Mouse (Mus musculus) c-Kit-negative CD71-positive TER-119-positive erythroid progenitor cells, embryonic 14.5 days (primary cell): Measurements from ENCODE around the gene Wfdc15a.
"Not testable (repeated sequence)": the region's sequence is repeated elsewhere in the genome, so short reads cannot be mapped to it uniquely, and the experiment has no call there.

Experiments used
- DNase-seq: peaks from one replicate; pipeline ENCODE4 v3.0.0-alpha.2; 2013; ENCODE audit warnings: low read depth, low spot score

Wfdc15a gene

DNA sequence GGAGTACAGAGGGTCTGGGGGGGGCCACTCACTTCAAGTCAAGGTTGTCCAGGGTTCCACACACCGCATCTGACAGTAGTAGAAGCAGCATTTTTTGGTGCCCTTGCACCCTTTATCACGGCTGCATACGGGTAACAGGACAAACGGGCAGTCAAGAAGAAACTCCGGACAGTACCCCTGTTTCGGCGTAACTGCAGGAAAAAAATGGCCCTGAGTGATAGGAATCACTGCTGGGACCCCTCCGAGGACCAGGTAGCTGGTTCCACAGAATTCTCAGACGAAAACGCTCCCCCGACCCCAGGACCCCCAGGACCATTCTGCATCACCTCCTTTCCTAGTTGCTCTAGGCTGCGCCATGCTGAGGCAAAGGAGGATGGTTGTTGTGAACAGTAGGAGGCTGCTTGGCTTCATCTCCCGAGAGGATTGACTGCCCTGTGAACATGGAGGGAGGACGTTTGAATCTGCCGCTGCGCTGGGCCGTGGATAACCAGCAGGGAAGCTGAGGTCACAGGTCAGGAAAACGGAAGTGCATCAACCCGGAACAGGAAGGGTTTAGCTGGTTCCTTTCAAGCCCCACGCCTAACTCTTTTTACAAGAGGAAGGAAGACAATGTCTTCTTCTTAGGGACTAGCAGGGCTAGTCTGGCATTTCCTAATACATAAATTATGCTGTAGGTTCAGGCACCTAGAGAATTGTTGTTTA, at the start of gene Wfdc15a:
Gene Wfdc15a, minus strand, starts transcription at position 505 of the 702 bp plus-strand sequence.
- no peak for DNase-seq

DNA sequence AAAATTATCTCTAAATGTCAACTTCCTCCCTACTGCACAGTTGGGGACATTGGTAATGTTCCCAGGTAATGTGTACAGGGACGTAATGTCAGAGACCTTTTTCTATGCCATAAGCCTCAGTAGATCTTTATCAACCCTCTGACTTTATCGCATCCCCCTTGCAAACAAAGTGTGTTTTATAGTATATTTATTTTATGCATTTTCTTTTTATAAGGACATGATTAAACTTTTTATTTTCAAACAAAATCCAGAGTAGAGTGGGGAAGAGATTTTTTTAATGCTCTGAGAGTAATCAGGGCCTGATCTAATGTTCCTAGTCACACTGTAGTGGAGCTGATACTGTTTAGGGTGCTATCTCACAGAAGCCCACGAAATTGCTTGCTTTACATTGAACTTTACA, 38.4 kb upstream of the Wfdc15a start, which contains the start of gene Svs2:
Gene Svs2, minus strand, starts transcription at position 101 of the 400 bp plus-strand sequence.
- no peak for DNase-seq

DNA sequence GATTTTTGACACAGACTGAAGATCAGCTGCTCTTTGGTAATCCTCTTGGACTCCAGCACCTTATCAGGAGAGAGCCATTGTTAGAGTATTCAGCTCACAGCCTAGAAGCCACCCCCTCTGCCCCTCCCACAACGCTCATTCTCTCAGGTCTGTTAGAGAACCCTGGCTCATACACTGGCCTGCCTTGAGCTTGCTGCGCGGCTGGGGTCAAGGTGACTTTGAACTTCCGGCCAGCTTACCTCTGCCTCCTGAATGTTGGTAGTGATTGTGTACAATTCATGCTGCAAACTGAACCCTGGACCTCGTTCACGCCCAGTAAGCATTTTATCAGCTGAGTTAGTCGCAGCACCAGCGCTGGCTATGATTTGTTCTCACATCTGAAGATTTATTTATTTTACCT, 32.7 kb upstream of the Wfdc15a start:
- DNase-seq = no peak

DNA sequence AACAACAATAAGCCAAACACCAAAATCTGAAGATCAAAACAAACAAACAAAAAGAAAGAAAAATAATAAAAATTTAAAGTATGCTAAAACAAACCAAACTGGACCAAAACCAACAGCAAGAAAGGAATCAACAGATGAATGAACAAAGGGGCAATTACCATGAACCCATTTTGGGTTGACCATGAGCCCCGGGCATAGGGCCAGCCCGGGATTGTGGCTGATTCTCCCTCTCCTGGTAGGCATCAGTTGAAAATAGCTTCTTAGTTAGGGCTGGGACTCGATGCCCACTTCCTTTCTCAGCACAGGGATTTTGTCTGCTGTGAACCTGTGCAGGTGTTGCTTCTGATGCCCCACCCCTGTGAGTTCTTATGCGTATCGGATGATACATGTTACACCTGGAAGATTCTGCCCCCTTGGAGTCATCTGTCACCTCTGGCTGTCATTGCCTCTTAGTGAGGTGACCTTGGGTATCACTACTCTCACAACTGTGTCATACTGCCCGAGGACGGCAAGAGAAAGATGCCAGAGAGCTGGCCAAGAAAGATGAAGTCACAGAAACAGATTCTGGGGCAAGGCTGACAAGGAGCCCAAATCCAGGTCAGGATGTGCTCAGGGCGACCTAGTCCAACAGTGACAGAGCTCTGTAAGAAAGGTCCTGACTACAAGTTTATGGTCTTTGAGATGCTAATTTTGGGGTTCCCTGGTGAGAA, 28.6 kb upstream of the Wfdc15a start:
- no peak for DNase-seq

DNA sequence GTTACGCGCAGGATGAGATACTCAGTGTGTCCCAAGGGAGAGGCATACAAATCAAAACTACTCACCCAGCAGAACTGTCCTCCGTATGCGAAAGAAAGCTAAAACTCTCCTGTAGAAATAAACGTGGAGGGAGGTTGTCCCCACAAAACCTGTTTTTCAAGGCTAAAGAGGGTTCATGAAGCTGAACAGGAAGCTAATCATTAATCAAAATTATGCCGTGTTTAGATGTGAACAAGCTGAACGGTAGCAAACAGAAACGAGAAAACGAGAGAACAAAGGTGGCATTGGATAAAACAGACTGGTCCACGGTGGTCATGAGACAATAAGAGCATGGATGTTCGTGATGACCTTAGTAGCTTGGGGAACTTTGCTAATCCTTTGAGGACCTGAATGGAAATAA, 21.6 kb upstream of the Wfdc15a start, which contains the start of gene Wfdc15b:
Gene Wfdc15b, minus strand, starts transcription at position 139 of the 400 bp plus-strand sequence.
- DNase-seq = no peak

DNA sequence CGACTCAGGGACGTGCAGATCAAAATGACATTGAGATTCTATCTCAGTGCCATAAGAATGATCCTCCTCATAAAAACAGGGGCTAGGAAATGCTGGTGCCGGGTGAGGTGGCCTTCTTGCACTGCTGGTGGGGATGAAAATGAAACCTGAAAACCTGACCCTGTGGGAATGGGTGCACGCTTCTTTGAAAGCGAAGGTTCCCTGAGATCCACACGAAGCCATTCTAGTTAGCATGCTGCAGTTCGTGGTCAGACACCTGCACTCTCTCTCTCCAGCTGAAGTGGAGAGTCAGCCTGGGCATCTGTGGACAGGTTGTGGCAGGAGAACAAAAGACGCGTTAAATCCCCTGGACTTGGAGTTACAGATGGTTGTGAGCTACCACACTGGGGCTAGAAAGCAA, 19.4 kb upstream of the Wfdc15a start:
- no peak for DNase-seq

DNA sequence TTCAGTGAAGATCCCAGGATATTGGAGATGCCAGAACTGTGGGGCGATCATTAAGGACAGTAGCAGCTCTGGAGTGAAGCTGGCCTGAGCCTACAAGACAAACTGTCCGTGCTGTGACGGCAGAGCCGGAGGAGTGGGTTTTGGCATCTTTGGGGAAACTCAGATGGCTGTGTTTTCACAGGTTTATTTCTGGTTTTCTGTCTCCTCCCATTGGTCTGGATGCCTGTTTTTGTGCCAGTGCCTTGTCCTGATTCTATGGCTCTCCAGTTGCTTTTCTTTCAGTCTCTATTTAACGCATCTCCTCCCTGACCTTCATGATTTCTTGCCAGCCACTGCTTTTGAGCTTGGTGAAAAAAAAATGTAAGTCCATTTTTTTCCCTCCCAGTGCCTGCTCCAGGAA, 12.8 kb upstream of the Wfdc15a start:
- no peak for DNase-seq

DNA sequence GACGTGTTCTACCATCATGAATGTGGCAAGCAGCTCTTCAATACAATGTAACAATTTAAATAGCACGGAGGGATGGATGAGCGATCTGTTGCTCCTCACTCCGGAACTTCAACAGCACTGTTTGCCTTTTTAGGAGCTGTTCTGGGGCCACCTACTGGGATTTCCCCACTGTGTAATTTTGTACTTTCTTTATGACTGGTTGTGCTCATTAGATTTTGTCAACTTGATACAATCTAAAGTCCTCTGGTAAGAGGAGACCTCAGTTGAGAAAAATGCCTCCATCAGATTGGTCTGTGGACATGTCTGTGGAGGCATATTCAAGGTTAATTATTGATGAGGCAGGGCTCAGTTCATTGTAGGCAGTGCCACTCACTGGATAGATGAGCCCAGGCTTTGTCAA, 11.0 kb upstream of the Wfdc15a start:
- DNase-seq = no peak

DNA sequence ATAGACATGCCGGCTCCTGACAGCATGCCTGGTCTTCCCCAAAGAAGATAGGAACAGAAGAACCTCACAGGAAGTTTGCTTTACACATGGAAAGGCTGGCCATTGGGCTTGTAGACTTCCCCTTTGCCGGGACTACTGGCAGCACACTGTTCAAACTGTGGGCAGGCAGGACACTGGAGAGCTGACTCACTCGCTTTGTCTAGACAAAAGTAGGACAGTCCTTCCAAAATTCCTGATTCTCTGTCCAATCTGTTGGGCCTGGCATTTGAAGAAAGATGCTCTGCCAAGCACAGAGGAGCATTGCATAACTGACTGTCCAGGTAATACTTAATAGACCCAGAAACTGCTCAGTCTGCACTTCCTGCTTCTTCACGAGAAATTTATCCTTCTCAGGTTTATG, 6.7 kb upstream of the Wfdc15a start:
- DNase-seq = no peak

DNA sequence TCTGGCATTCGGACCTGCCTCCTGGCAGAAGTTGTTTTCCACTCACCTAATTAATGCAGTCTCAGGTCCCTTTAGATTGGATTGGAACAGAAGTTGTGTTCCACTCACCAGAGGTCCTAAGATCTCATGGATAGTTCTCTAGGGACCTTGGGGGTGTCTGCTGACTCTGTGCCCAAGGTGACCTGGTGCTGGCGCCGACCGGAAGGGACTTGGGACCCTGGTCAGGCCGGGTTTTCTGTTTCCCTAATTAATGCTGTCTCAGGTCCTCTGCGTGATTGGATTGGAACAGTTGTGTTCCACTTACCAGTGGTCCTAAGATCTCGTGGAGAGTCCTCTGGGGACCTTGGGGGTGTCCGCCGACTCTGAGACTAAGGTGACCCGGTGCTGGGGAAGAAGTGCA, 6.1 kb upstream of the Wfdc15a start:
- not testable (repeated sequence) for DNase-seq

DNA sequence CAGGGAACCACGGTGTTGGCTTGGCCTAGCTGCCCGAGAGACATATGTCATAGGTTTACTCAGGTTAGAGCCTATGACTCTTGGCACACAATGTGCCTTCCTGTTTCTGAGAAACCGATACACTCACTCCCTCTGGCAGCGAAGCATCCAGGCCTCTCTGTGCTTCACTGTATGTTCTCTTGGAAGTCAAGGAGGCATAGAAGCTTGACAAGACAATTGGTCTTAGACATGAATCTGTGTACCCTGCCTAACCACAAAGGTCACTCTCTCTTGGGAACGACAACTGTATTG, 3.3 kb downstream of the Wfdc15a start:
- no peak for DNase-seq

DNA sequence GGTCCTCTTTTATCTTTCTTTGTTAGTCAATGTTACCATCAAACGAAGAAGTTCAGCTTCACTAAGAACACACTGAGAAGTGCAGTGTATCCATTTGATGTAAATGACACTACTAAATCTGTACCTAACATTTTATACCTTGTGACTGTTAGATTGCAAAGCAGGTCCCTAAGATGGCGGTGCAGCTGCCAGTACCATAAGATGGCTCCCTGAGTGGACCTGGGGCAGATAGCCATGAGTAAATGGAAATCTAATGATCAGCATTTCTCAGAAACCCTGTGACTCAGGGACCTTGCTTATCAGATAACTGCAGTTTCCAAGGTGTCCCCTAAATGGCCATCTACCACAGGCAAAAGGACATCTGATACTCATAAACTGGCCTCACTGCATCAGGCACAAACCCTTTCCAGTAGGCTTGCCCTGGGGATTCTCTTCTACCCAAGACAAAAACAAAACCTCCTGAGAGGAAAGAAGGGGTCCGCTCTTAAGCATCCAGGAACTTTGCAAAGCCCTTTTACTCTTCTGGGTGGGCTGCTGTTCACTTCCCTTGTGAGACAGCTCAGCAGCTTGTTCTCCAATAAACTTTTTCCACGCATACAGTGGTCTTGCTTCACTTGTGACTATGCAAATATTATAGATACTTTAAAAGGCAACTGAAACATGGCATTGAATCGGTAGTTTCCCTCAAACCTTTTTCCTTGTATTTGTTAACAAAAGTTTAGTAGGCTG, 3.8 kb downstream of the Wfdc15a start:
- DNase-seq = no peak

DNA sequence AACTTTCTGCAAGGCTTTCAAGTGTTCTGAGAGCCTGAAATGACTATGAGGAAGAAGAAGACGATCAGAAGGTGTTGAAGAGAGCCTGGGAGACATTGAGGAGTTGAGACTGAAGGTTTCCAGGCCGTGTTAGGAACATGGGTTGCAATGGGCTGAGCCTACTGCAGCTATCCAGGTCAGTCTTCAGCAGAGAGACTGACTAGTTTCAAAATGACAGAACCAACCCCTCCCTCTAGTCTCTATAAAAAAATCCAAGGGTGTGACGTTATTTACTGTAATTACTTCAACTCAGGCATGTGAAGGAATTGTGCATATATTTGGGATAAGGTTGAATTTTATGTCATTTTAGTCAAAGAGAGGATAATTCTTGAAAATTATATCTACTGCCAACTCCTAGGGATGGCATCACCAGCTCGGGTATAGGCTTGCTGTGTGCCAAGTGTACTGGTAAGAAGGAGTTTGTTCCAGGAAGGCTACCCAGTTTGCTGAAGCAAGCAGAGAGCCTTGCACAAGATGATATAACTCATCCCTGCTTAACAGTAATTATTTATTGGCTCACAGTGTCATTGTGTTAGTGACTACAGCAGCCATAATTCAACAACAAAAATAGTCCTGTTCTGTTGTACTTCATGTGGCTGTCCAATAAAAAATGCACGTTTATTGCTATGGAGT, 4.8 kb downstream of the Wfdc15a start:
- DNase-seq = no peak

DNA sequence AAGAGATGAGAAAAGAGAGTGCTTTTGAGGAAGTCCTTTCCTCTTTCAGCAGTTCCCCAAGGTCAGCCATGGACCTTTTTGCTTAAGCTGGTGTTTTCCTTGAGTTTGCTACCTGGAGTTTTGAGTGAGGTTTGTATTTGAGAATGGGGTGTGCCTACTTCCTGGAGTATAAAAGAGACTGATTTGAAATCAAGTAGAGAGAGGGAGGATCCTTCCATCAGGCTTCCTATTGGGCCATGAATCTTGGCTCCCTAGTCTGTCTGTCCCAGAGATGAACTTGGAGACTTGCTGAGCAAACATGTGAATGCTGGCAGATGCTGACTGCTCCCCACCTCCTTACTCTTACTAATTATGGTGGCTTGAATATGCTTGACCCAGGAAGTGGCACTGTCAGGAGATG, 7.7 kb downstream of the Wfdc15a start:
- no peak for DNase-seq

DNA sequence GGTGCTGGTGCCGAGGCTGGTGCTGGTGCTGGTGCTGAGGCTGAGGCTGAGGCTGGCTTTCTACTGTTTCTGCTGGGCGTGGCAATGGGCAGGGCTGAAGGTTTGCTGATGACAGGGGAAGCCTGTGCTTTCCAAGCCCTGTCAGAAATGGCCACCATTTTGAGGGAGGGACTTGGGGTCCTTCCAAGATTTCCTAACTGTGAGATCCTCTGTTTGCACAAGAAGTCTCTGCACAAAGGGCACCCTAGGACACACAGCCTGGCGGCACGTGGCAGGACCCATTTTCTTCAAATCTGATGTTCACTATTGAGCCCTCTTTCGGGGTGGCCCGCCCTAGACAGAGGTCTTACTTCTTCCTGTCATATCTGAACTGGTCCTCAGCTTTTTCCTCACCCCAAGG, 9.4 kb downstream of the Wfdc15a start, which contains the start of gene Wfdc12:
Gene Wfdc12, minus strand, starts transcription at position 33 of the 400 bp plus-strand sequence.
- no peak for DNase-seq

DNA sequence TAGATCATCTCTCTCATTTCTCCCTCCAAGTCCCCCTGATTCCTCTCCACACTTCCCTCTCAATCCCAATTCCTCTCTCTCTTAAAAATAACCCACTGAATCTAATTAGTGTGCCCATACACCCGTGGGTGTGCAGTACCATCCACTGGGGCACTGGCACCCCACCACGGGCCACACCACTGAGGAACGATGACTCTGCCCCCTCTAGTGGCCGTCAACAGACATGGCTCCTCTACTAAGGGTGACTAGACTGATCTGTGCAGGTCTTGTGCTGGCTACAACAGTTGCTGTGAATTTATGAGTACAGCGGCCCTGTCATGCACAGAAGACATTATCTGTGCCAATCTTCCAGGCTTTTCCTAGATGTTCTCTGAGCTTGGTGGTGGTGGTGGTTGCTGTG, 11.2 kb downstream of the Wfdc15a start:
- DNase-seq = no peak

DNA sequence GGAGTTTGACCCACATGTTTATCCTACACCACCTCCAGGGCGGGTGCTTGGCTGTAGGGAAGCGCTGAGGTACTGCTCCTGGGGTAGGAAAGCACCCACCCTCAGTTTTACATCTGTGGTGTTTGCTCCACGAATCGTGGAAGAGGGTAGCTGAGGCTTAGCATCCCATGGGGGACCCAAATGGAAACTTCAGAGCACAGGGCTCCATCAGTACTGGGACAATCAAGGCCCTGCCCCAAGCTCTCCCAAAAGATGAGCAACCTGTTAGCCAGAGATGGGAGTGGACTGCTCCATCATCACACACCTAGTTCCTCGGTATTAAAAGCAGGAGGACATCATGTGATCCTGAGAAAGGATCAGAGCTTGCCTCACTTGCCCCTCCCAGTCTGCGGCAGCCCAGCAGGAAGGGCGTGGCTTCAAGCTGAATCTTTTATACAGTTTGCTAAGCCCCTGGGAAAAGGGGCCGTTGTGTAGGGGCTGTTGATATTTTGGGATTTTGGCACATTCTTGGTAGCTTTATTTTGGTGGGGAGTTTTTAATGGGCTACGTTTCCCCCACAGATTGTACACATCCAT, 15.7 kb downstream of the Wfdc15a start:
- DNase-seq = no peak

DNA sequence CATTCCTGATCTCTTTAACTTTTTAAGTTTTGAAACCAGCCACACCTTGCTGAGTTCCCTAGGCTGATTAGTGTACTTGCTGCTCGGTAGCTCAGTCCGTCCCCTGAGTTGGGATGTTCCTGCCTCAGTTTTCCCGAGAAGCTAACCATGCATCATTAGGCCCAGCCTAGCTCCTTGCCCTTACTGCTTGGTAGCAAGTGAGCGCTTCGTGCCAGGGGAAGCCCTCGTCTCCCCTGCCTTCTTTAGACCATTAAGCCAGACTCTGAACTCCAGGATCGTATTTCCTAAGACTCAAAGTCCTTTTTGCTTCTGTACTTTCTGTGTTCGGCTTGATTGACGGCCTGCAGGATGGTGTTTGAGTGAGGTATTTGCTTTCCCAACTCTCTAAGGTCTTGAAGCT, 16.6 kb downstream of the Wfdc15a start:
- DNase-seq = no peak

DNA sequence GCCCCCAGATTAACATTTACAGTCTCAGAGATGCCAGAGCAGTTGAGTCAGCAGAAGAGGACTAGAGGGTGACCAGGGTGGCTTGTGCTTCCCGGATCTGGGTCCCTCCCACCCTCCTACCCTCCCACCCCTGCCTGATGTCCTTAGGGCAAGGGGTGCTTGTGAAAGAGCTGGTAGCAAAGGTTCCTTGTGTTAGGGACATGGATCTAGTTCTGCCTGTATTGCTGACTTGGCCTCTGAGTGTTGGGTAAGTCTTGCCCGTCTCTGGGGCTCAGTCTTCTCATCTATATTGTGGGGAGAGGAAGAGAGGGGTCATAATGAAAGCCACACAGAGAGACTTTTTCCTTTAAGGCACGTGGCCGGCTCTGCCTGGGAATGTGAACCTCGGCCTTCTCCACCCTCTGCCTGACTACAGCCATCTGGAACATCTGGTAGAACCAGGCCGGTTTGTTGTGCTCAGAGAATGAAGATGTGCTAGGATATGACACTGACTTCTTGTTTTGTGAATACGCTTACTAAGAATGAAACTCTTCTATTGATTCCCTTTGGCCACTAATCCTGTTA, 17.2 kb downstream of the Wfdc15a start, which contains the start of gene Wfdc5:
Gene Wfdc5, minus strand, starts transcription at position 51 of the 564 bp plus-strand sequence.
- no peak for DNase-seq

DNA sequence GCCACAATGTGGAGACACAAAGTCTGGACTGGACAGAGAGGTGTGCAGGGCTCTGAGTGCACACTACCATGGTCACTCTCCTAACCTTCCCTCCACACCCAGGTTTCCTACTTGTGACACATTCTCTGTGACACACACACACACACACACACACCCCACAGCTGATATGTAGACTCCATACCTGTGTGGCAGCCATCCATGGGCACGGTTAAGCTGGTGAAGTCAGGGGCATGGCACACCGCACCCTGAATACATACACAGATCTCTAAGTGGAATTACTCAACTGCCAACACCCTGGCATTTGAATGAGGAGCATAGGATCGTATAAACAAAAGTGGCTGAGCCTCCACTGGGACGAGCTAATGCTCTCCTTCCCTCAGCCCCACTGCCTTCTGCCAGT, 19.2 kb downstream of the Wfdc15a start:
- DNase-seq = no peak

DNA sequence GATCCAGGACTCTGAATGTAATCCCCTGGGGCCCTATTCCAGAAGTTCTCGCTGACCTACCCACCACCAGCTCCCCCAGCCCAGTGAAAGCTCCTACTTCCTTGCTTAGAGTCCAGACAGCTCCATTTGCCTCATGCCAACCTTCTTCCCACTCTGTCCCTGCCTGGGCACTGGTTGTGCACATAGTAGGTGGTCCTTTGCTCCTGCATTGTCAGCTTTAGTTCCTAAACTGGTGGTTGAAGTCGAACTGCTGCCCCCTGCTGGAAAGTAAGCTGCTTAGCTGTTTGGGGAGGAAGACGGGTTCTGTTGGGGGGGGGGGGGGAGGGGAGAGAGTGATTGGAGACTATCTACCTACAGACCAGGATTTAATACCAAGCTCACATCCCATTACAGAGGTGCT, 19.8 kb downstream of the Wfdc15a start:
- DNase-seq = no peak
